Mouse (Mus musculus) hindbrain, embryonic 16.5 days (tissue): ENCODE data around the gene Pls3. TPM values are rescaled to one million over a fixed set of nuclear protein-coding genes. Genes with fewer than 3 reads are reported as not detected.

Experiments
- ATAC-seq: fragments of 200-750 bp; cut with Nextera tagmentation; 2 replicates; pipeline ENCODE4 v1.8.0; 2017; ENCODE audit warnings: moderate TSS enrichment, moderate library complexity
- H3K27ac ChIP-seq: fragments of 300-500 bp; sonication (generic); 2 replicates; pipeline ENCODE4 v1.5.1; 2014; ENCODE audit warnings: low read depth, mild to moderate bottlenecking, control low read depth, low read length, moderate library complexity
- H3K27me3 ChIP-seq: fragments of 300-500 bp; sonication (generic); replicated peaks from 2 replicates; pipeline ENCODE4 v1.6.1; 2014; ENCODE audit warnings: low read length; ENCODE audit not compliant: control insufficient read depth, insufficient read depth
- H3K36me3 ChIP-seq: fragments of 300-500 bp; sonication (generic); 2 replicates; pipeline ENCODE4 v1.6.1; 2014; ENCODE audit warnings: mild to moderate bottlenecking, low read length, moderate library complexity, mixed read lengths; ENCODE audit not compliant: control insufficient read depth, insufficient read depth
- H3K4me1 ChIP-seq: fragments of 300-500 bp; sonication (generic); 2 replicates; pipeline ENCODE4 v1.6.1; 2014; ENCODE audit warnings: low read depth, low read length; ENCODE audit not compliant: control insufficient read depth, insufficient read depth
- H3K4me2 ChIP-seq: fragments of 300-500 bp; sonication (generic); 2 replicates; pipeline ENCODE4 v1.6.1; 2014; ENCODE audit warnings: mild to moderate bottlenecking, low read length, control low read depth, moderate library complexity
- H3K4me3 ChIP-seq: fragments of 300-500 bp; sonication (generic); 2 replicates; pipeline ENCODE4 v1.5.1; 2014; ENCODE audit warnings: mild to moderate bottlenecking, low read length, control low read depth, moderate library complexity
- H3K9ac ChIP-seq: fragments of 300-500 bp; sonication (generic); 2 replicates; pipeline ENCODE4 v1.6.1; 2014; ENCODE audit warnings: low read depth, mild to moderate bottlenecking, control low read depth, low read length, moderate library complexity
- H3K9me3 ChIP-seq: fragments of 300-500 bp; sonication (generic); 2 replicates; pipeline ENCODE4 v1.6.1; 2014; ENCODE audit warnings: mild to moderate bottlenecking, low read length, moderate library complexity; ENCODE audit not compliant: control insufficient read depth
- WGBS: fragments of 180-500 bp; shearing (Covaris S2); extraction: QIAGEN DNeasy Blood & Tissue Kit; methylation state at CpG from one replicate; pipeline ENCODE4 v1.1.7; 2014; 5-methylcytosine and 5-hydroxymethylcytosine counted together
- polyA plus RNA-seq: library from polyadenylated mRNA; unstranded; fragments of >200 nt; fragmentation: Nextera tagmentation; extraction: Ambion mirVana; gene quantifications from 2 replicates; pipeline ENCODE4 v1.2.1, GENCODE M21; 2015

Pls3 gene
- polyA plus RNA-seq, 1 experiment from 2014 or later: 39.7 TPM

DNA sequence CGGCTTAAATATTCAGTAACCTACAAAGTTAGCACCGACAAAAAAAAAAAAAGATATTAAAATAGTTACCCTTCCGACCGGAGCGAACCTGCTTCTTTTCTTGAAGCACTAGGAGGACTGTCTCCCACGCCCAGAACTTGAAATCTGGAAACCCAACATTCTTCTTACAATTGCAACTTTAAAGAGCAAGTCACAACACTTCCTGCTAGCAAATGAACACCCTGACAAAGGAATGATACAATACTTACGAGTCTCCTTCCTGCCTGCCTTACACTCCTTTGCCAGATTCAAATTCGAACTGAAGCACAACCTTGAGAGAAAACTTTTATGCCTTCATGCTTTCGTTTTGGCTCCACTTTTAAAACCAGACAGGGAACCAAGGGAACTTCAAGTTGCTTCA, 32.1 kb downstream of the Pls3 start:
- Histone ChIP-seq H3K9ac (no peak overlapping the region), H3K36me3 (no peaks in the 10 kb centered on the region), H3K27me3 (no peaks in the 10 kb centered on the region), H3K9me3 (no peaks in the 10 kb centered on the region), H3K27ac (no peak overlapping the region), H3K4me2 (no peak overlapping the region), H3K4me1 (no peaks in the 10 kb centered on the region), H3K4me3 (no peak overlapping the region)
- 82% methylated on average over 9 of the region's 9 CpGs for WGBS
- no peak for ATAC-seq

DNA sequence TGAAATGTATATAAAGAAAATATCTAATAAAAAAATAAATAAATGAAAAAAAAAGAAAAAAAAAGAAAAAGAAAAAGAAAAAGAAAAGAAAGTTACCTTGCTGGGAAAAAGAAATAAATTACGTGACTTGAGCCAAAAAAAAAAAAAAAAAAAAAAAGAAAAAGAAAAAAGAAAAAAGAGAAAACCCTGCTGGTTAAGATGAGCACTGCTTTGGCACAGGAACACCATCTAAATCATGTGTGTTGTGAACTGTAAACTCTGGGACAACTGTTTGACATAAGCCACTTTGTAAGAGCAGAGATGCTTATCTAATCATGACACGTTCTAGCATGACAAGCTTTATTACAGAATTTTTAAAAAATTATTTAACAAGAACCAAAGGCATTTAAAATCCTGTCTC, 32.9 kb downstream of the Pls3 start:
- H3K9ac ChIP-seq: no peak overlapping the region
- 81% methylated on average over 2 of the region's 2 CpGs for WGBS
- H3K9me3 ChIP-seq: no peaks in the 10 kb centered on the region
- H3K4me3 ChIP-seq: no peak overlapping the region
- H3K36me3 ChIP-seq: no peaks in the 10 kb centered on the region
- H3K27ac ChIP-seq: no peak overlapping the region
- ATAC-seq: no peak
- no peak overlapping the region for H3K4me2 ChIP-seq
- no peaks in the 10 kb centered on the region for H3K4me1 ChIP-seq
- no peaks in the 10 kb centered on the region for H3K27me3 ChIP-seq

DNA sequence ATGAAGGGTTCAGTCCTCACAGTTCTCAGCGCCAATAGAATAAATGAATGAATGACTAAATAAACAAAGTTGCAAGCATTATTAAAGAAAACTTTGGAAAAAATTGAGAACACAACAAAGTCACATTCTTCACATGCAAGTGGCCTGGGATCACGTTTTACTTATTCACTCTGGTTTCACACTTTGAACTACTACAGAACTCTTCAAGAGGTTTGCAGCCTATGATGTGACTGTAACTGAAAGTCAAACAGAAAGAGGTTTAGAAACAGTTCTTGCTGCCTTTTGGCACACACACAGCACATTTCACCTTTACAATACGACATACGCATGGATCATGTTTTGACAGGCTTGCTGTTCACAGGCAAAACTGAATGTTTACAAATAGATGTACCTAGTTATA, 34.7 kb downstream of the Pls3 start:
- H3K36me3 ChIP-seq: no peaks in the 10 kb centered on the region
- ATAC-seq: no peak
- WGBS: 88% methylated on average over 4 of the region's 4 CpGs

DNA sequence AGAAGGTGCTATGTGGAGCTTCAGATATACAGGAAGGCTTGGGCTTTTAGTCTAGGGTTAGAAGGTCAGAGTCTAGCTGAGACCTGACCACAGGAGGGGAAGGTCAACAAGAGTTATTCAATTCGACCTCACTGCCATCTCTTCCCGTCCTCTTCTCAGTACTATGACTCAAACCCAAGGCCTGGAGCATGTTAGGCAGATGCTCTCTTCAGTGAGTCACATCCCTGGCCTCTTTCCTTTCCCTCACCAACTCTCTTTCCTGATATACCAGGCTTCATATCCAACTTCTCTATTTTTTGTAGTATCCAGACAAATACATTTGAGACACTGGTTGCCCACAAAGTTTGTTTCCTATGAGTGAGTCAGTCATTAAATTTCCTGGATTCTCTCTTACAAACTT, 40.1 kb downstream of the Pls3 start:
- no peak overlapping the region for H3K4me2 ChIP-seq
- WGBS: 81% methylated on average over 2 of the region's 2 CpGs
- H3K4me1 ChIP-seq: no peaks in the 10 kb centered on the region
- no peaks in the 10 kb centered on the region for H3K36me3 ChIP-seq
- no peak for ATAC-seq
- H3K27ac ChIP-seq: no peak overlapping the region
- H3K4me3 ChIP-seq: no peak overlapping the region
- H3K9me3 ChIP-seq: no peaks in the 10 kb centered on the region
- H3K27me3 ChIP-seq: no peaks in the 10 kb centered on the region
- no peak overlapping the region for H3K9ac ChIP-seq

More for the DNA sequence above, 34.7 kb downstream of the Pls3 start:
- no peak overlapping the region for H3K9ac ChIP-seq
- H3K4me2 ChIP-seq: no peak overlapping the region
- H3K27ac ChIP-seq: no peak overlapping the region
- no peak overlapping the region for H3K4me3 ChIP-seq
- H3K4me1 ChIP-seq: no peaks in the 10 kb centered on the region
- H3K27me3 ChIP-seq: no peaks in the 10 kb centered on the region
- no peaks in the 10 kb centered on the region for H3K9me3 ChIP-seq

DNA sequence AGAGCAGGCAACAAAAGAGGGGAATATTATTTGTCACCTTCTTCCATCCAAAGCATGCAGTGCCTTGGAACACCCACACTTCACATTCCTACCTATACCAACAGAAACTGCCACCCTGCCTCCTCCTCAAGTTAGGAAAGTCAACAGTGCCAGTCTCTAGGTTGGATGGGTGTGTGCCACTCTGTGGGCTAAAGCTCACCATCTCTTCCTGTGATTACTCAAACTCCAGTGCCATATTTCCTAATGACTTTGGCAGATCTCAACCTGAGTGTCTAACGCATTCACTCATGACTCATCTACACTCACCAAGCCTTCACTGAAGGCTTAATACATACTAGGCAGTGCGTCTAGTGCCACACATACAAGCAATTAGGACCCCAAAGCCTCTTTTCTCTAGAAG, 40.7 kb downstream of the Pls3 start:
- no peak overlapping the region for H3K4me3 ChIP-seq
- H3K27ac ChIP-seq: no peak overlapping the region
- ATAC-seq: no peak
- H3K4me2 ChIP-seq: no peak overlapping the region
- no peaks in the 10 kb centered on the region for H3K36me3 ChIP-seq
- WGBS: 92% methylated on average over 2 of the region's 2 CpGs
- H3K4me1 ChIP-seq: no peaks in the 10 kb centered on the region
- no peaks in the 10 kb centered on the region for H3K27me3 ChIP-seq
- H3K9ac ChIP-seq: no peak overlapping the region
- no peaks in the 10 kb centered on the region for H3K9me3 ChIP-seq

DNA sequence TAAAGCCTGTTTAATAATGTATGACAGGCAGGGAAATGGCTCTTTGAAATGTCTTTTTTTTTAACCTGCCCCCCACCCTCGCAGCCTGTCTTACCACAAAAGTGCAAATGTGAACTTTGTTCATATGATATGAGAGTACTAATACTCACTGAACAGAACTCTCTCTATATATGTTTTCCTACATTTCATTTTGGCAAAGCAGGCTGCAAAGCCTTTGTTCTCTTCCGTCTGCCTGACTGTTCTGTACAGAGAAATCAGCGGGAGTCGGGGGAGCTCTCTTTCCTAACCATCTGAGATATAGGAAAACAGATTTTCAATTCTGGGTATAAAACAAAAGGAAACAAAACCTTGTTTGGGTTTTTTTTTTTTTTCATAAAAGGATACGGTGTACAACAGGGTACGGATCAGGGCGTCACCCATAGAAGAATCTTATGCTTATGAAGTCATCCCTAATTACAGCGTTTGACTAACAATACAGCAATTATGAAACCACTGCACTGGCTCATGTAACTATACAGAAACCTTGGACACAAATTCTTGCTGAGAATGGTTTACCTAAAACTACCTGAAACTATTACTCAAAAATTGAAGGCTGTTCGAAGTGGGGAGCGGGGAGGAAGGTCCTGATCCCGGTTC, 41.9 kb downstream of the Pls3 start:
- Histone ChIP-seq H3K4me2 (no peak overlapping the region), H3K4me3 (no peak overlapping the region), H3K9me3 (no peaks in the 10 kb centered on the region), H3K36me3 (no peaks in the 10 kb centered on the region), H3K27ac (no peak overlapping the region), H3K4me1 (no peaks in the 10 kb centered on the region), H3K27me3 (no peaks in the 10 kb centered on the region), H3K9ac (no peak overlapping the region)
- ATAC-seq: no peak
- 72% methylated on average over 11 of the region's 11 CpGs for WGBS

DNA sequence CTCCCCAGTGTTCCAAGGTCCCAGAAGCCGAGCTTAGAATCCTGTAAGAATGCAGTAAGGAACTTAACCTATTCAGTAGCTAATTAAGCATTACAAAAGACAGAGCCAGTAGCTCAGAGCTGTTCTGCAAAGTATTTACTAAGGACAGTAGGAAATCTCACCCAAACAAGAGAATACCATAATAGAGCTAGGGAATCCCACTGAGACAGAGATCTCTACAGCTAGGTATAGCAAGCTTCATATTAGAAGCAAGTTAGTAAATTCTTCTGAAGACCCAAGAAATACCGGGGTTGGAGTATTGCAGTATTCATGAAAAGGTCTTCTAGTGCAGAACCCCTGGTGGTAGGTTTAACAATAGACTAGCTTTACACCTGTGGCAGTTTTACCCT, 45.1 kb downstream of the Pls3 start:
- H3K27me3 ChIP-seq: no peaks in the 10 kb centered on the region
- no peak overlapping the region for H3K4me3 ChIP-seq
- no peak overlapping the region for H3K4me2 ChIP-seq
- H3K9ac ChIP-seq: no peak overlapping the region
- H3K36me3 ChIP-seq: no peaks in the 10 kb centered on the region
- no peaks in the 10 kb centered on the region for H3K4me1 ChIP-seq
- 15% methylated on average over 2 of the region's 2 CpGs for WGBS
- ATAC-seq: no peak
- H3K9me3 ChIP-seq: no peaks in the 10 kb centered on the region
- H3K27ac ChIP-seq: no peak overlapping the region

DNA sequence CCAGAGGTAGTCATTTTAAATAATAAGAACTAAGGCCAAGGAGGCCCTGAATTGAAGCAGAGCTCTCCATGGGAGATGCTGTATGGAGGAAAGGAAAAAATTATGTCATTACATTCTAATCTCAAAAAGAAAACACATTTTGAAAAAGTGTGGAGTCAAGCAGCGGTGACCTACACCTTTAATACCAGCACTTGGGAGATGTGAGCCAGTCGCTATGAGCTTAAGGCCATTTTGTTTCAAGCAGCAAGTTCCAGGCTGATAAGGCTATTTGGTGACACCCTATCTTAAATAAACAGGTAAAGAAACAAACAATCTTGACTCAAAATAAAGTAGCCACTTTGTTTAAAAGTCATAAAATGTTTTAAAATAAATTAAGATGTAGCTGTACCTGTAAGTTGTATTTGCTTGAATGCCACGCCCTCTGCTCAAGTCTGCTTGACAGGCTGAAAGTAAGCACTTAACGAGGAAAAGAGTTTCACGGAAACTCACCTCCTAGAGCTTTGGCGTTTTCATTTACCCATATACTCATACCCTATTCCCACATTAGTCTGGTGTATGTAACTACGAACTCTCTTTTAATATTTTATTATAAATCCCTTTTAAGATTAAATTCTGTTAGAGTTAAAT, 45.6 kb downstream of the Pls3 start:
- H3K4me2 ChIP-seq: no peak overlapping the region
- H3K4me3 ChIP-seq: no peak overlapping the region
- ATAC-seq: no peak
- H3K36me3 ChIP-seq: no peaks in the 10 kb centered on the region
- WGBS: 61% methylated on average over 7 of the region's 7 CpGs
- H3K9me3 ChIP-seq: no peaks in the 10 kb centered on the region
- H3K27me3 ChIP-seq: no peaks in the 10 kb centered on the region
- H3K9ac ChIP-seq: no peak overlapping the region
- no peaks in the 10 kb centered on the region for H3K4me1 ChIP-seq
- no peak overlapping the region for H3K27ac ChIP-seq

DNA sequence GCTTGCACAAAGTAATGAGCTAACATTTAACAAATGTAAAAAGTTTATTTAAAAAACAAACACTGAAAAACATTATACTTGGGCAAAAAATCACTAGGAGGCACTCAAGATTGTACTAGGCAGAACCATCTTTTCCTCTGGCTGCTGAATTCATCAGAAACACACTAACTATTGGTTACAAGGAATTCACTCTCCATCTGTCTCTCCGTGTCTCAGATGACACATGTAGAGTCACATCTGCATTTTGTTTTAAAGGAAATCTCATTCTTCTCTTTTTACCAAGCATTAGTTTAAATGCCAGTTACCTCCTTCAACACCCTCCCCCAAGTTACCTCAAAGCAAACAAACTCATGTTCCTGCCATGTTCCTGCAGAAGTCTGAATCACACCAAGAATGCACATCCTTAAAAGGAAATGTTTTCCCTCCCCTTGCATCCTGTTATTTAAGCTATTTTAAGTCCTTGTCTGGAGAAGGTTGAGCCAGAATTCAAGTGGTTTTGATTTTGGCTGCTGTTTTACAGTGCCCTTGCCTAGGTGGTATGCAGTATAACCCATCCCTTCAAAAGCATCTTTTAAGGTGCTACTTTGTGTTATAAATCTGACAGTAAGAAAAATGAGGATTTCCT, 56.2 kb downstream of the Pls3 start:
- Histone ChIP-seq H3K36me3 (no peaks in the 10 kb centered on the region), H3K4me3 (no peak overlapping the region), H3K9me3 (no peaks in the 10 kb centered on the region), H3K27ac (no peak overlapping the region), H3K4me2 (no peak overlapping the region), H3K27me3 (no peaks in the 10 kb centered on the region), H3K9ac (no peak overlapping the region), H3K4me1 (no peaks in the 10 kb centered on the region)
- WGBS: 59% methylated on average over 1 of the region's 1 CpGs
- ATAC-seq: no peak
